Mouse (Mus musculus) G1E (cell line): Measurements from ENCODE around the gene Carnmt1.

Experiments
- CTCF ChIP-seq: IDR thresholded peaks from 2 replicates; pipeline ENCODE4 v1.5.1; 2012; ENCODE audit warnings: low read depth, low read length, inconsistent platforms, mixed read lengths
- GATA1 ChIP-seq: IDR thresholded peaks from 2 replicates; pipeline ENCODE4 v1.6.1; 2012; ENCODE audit warnings: borderline replicate concordance, low read length, inconsistent platforms, mixed read lengths
- TAL1 ChIP-seq: conservative IDR thresholded peaks from 2 replicates; pipeline ENCODE4 v1.6.1; 2012; ENCODE audit warnings: low read depth, low read length, inconsistent platforms, mixed read lengths

GRCm38 (mm10) chr19:18716374-18716773 lies 45.8 kb downstream of the Carnmt1 start:
- TF ChIP-seq TAL1 (no peak), CTCF (peak; percentile 80), GATA1 (no peak)
